Mouse (Mus musculus): ENCODE results near the gene Actl11.

DNA sequence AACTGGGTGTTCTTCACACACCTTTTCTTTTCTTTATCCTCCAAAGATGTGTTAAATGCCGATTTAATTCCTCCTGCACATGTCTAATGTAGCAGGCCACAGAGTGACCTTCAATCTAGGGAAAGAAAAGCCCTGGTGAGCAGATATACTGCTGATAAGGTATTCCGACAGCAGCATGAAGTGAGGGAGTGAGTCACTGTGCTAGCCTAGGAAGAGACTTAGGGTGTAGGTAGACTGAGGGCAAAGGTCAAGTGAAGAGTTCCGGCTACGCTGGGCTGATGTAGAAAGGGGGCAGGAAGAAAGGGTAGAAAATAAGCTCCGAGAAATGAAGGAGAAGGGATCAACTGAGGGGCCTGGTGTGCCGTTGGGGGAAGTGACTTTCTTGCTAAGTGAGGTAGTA lies 38.0 kb upstream of the Actl11 start:
- TF ChIP-seq EP300 (IDR thresholded peaks at IDR 0.05) = no peak
- no peak for TF ChIP-seq CTCF (IDR thresholded peaks at IDR 0.05)
